Mouse (Mus musculus) G1E-ER4 (cell line): Measurements from ENCODE around the gene Unc13a. TPM values are rescaled to one million over a fixed set of nuclear protein-coding genes. Genes with fewer than 3 reads are reported as not detected.

Experiments
- GATA1 ChIP-seq: IDR thresholded peaks from one replicate; pipeline ENCODE4 v1.8.0; 2012; ENCODE audit warnings: low read length, inconsistent platforms
- polyA plus RNA-seq: library from polyadenylated mRNA; stranded (reverse); fragments of >175 nt; gene quantifications from 2 replicates; pipeline ENCODE4 v1.2.3, GENCODE M21; 2012

Unc13a gene
- polyA plus RNA-seq, 1 experiment, result 0.41 TPM

DNA sequence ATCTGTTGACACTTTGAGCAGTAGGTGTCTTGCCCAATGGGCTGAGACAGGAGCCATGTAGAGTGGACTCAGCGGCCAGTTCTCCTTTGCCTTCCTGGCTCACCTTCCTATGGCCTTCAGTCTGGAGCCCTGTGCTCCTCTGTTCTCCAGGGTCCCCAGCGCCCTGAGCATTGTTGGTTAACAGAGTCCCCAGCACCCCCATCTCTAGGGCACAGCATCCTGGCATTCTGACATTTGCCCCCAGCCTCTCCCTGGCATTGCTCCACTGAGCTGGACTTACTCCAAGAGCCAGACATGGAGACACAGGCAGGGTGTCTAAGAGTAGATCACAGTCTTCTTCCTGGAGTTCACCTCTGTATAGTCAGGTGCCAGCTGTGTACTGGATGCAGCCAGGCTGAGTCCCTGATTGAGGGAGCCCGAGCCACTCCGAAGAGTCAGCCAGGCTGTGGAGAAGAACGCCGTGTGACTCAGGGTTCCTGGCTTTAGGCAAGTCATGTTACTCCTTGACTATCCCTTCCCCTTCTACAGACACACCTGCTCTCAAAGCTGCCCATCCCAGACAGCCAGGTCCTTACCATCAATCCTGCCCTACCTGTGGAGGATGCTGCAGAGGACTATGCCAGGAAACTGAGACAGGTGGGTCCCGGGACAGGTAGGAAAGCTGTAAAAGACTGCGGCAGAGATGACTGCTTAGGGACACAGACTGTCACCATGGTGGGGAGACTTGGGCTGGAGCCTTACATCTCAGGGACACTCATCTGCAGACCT, 77.8 kb downstream of the Unc13a start:
- no peak for TF ChIP-seq GATA1

DNA sequence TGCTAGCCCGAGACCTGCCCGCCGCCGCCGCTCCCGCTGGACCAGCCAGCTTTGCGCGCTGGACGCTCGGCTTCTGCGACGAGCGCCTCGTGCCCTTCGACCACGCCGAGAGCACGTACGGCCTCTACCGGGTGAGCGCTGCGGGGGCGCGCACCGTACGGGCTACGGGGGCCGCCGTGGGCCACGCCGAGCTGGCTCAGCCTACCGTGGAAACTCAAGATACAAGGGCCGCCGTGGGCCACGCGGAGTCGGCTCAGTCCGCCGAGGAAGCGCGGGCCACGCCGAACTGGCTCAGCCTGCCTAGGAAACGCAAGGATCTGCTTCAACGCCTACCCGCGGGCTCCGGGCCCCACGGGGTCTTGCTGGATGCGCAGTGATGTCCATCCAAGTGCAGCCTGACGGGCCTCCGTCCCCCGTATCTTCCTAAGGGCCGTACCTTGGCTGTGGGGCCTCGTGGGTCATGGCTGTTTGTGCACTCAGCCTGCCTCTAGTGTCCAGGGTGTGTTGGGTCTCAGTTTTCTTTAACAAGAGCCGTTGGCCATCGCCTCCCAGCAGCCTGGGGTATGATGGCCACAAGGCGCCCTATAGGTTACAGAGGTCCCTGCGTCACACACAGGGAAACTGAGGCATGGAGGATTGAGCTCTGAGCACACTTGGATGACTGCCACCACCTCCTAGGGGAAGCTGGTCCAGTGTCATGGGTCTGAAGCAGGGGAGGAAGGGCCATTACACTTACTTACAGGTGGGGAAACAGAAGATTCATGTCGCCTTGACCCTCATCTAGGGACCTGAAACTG, 79.0 kb downstream of the Unc13a start:
- no peak for TF ChIP-seq GATA1

DNA sequence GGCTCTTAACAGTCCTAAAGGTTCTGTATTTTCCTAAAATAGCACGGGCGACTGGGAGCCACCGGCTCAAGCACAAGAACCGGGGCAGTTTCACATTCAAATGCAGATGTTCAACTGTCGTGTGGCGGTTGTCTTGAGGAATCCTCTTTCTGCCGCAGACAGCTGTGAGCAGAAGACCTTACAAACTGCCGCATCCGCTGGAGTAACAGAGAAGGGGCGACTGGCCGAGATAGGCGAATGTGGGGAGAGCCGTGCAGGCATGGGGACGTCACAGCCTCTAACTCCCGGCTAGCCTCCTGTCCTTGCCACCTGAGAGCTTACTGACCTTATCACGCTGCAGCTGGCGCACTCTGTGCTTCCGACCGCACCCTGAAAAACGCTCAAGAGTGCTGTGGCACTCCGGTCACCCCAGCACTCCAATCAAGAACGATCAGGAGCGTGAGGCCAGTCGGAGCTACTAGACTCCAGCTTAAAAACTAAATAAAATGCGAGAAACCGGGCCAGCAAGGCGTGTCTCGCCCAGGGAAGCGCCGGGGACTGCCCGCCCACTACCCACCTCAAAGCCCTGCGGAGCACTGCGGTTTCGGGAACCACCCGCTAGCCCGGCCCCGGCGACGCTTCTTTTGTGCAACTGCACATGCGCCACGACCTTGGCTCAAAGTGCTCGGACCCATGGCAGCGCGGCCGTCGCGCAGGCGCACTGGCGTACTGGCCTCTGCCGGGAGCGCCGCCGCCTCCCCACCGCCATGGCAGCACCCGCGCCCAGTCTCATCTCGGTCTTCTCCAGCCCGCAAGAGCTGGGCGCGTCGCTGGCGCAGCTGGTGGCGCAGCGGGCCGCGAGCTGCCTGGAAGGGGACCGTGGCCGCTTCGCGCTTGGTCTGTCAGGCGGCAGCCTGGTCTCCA, 79.8 kb downstream of the Unc13a start, which contains the start of gene Pgls:
Gene Pgls (plus strand): TSS at position 706 of the 903 bp plus-strand sequence.
- no peak for TF ChIP-seq GATA1

DNA sequence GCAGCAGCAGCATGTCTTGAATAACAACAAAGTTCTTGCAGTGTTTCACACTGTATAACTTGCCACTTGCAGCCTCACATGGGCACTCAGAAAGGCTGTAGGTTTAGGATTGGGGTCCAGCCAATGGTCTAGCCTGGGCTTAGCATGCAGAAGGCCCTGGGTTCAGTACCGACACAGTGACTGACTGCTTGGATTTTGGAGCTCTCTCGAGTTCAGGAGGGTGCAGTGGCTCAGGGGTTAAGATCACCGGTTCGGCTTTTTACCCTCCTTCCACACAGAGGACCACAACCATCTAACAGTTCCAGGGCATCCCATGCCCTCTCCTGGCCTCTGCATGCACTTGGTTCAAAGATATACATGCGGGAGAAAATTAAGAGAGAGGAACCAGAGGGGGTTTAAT, 80.5 kb downstream of the Unc13a start:
- no peak for TF ChIP-seq GATA1

DNA sequence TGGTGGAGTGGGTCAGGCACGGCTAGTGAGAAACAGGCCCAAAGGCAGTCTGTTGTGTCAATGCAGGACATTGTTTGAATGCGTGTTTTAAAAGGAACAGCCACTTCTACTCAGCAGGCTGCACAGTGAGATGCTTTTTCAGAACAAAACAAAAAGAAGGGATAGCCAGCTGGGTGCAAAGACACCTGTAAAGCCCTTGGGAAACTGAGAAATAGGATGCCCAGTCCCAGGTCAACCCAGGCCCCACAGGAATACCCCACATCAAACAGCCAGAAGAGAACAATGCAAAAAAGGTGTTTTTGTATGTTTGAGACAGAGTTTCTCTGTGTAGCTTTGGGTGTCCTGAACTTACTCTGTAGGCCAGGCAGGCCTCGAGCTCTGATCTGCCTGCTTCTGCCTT, 82.8 kb downstream of the Unc13a start:
- no peak for TF ChIP-seq GATA1

DNA sequence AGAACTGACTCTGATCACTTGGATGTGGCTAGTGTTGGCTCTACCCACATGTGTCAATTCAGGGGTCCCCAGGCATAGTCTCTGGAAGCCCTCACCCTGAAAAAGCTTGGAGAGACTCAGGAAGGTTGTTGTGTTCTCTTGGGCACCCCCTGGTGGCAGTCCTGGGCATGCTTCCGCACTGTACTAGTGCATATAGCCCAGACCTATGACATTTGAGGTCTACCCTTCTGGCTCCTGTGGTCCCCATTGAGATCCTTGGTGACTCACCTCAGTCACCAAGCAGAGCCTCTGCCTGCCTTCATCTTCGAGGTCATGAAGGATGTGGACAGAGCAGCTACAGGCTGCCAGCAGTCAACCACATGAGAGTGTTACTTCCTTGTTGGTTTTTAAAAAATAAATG, 84.7 kb downstream of the Unc13a start:
- no peak for TF ChIP-seq GATA1

DNA sequence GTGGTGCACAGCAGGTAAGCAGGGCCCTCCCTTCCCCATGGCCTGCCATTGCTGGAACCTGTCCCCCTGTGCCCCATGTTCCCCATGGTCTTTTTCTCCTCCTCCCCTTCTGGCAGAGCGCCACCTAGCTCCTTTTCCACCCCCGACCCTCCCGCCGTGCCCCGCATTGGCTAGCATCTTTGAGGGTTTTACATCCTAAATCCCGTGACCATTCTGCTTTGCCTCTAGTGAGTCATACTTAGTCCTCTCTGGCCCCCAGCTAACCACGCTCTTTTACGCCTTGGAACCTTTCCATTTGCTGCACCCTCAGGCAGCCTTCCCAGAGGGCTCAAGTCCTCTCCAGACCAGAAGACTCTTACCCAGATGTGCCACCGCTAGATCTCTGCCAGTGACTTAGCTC, 91.4 kb downstream of the Unc13a start:
- no peak for TF ChIP-seq GATA1

DNA sequence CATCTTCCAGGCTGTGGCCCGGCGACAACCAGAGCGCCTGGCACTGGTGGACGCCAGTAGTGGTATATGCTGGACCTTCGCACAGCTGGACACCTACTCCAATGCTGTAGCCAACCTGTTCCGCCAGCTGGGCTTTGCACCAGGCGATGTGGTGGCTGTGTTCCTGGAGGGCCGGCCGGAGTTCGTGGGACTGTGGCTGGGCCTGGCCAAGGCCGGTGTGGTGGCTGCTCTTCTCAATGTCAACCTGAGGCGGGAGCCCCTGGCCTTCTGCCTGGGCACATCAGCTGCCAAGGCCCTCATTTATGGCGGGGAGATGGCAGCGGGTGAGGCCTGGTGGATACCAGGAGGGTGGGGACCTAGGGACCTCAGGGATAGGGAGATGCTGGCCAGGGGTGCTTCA, 92.1 kb downstream of the Unc13a start:
- no peak for TF ChIP-seq GATA1

DNA sequence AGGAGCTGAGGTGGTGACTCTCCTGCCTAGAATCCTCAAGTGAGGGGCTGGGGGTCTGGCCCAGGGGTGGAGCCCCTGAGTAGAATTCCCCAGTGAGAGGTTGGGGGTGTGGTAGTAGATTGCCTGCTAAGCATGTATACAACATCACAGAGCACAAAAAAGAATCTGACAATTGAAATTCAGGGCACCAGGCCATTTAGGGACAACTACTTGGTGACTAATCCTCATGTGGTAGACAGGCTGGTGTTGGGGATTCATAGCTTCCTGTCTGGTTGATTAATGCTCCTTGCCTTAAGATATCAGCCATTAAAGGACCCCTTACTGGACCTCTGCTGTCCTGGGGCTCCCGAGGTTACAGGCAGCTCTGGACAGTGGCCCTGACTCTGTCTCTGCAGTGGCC, 92.5 kb downstream of the Unc13a start:
- no peak for TF ChIP-seq GATA1

DNA sequence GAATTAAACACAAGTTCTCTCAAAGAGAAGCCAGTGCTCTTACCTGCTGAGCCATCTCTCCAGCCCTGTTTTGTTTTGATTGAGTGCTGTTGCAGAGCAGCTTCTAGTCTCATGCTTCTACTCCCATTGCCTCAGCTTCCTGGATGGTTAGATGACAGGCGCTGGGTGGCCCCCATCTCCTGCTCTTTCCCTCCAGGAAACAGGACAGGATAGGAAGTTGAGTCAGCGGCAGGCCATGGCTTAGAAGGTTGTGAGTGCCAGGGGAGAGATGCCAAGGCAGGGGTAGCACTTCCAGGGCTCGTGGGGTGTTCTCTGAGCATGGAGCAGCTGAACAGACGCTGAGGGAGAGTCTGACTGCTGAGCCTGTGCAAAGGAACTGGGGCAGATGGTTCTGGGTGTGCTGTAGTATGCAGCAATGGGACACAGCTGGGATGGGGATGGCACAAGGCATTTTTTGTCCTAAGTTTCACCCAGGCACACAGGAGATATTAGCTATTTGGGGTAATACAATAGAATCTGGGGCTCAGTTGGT, 93.6 kb downstream of the Unc13a start:
- no peak for TF ChIP-seq GATA1

DNA sequence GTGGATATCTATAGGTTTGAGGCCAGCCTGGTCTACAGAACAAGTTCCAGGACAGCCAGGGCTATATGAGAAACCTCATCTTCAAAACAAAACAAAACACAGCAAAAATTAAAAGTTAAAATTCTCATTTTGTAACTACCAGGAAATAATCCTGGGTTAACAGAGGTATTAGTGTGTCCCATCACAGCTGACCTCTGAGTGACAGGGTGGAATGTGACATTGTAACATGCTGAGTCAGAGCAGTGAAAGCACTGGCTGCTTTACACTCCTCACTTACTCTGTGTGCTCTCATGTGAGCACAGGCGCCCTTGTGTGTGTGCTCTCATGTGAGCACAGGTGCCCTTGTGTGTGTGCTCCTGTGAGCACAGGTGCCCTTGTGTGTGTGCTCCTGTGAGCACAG, 96.5 kb downstream of the Unc13a start:
- no peak for TF ChIP-seq GATA1

DNA sequence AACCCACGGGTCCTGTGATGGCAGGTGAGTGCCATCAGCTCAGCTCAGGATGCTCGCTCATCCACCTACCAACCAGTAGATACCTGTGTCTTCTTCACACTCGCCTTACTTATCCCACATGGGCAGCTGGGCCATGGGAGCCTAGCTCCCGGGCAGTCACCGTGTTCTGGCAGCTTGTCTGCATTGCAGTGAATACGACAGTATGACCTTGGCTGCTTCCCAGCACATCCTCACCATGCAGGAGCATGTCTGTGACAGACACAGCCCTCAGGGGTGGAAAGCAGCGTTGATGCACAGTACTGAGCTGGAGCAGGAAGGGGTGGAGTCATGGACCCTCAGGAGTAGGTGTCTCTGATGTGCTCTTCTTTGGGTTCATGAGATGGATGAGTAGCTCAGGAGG, 97.1 kb downstream of the Unc13a start:
- no peak for TF ChIP-seq GATA1

Other genes starting within 250 kb of the Unc13a start
- gene Abhd8, start 208.1 kb downstream of the Unc13a start, polyA plus RNA-seq, result 18.9 and 25.3 TPM in 2 replicates
- gene Mrpl34, start 206.8 kb downstream of the Unc13a start, polyA plus RNA-seq, result 221 and 248 TPM in 2 replicates
- gene Dda1, start 202.6 kb downstream of the Unc13a start, polyA plus RNA-seq, result 284 and 345 TPM in 2 replicates
- gene Ano8, start 185.8 kb downstream of the Unc13a start, polyA plus RNA-seq, result 1.1 and 1.2 TPM in 2 replicates
- 40.9 and 51.0 TPM in 2 replicates for gene Gtpbp3, start 183.7 kb downstream of the Unc13a start, polyA plus RNA-seq
- gene Plvap, start 160.0 kb downstream of the Unc13a start, polyA plus RNA-seq, result 1.9 and 2.4 TPM in 2 replicates
- not detected in 2 replicates for gene Ccdc194, start 146.0 kb downstream of the Unc13a start, polyA plus RNA-seq
- 17.1 and 18.8 TPM in 2 replicates for gene Bst2, start 134.3 kb downstream of the Unc13a start, polyA plus RNA-seq
- gene Mvb12a, start 128.8 kb downstream of the Unc13a start, polyA plus RNA-seq, result 135 and 147 TPM in 2 replicates
- gene Tmem221, start 112.9 kb downstream of the Unc13a start, polyA plus RNA-seq, result not detected in 2 replicates
- not detected in 2 replicates for gene Nxnl1, start 105.2 kb downstream of the Unc13a start, polyA plus RNA-seq
- not detected in 2 replicates for gene Slc27a1, start 102.9 kb downstream of the Unc13a start, polyA plus RNA-seq
- gene Pgls, start 79.6 kb downstream of the Unc13a start, polyA plus RNA-seq, result 435 and 550 TPM in 2 replicates
- gene Fam129c, start 74.1 kb downstream of the Unc13a start, polyA plus RNA-seq, result 7.9 and 8.6 TPM in 2 replicates
- 41.9 and 53.0 TPM in 2 replicates for gene Colgalt1, start 60.8 kb downstream of the Unc13a start, polyA plus RNA-seq
- 27.6 and 33.8 TPM in 2 replicates for gene Jak3, start 4.5 kb upstream of the Unc13a start, polyA plus RNA-seq
- 4.6 and 5.5 TPM in 2 replicates for gene Insl3, start 17.5 kb upstream of the Unc13a start, polyA plus RNA-seq
- 0.02 TPM in 1 of 2 replicates, not detected in the other for gene B3gnt3, start 30.0 kb upstream of the Unc13a start, polyA plus RNA-seq
- 32.9 and 36.1 TPM in 2 replicates for gene Fcho1, start 54.0 kb upstream of the Unc13a start, polyA plus RNA-seq
- 0.78 and 2.4 TPM in 2 replicates for gene Zfp709, start 210.3 kb upstream of the Unc13a start, polyA plus RNA-seq
- 0.25 and 0.70 TPM in 2 replicates for gene Zfp882, start 236.9 kb upstream of the Unc13a start, polyA plus RNA-seq
- 2.5 and 3.6 TPM in 2 replicates for gene Zfp617, start 236.9 kb upstream of the Unc13a start, polyA plus RNA-seq